Mouse (Mus musculus): ENCODE data around the gene U2surp. TPM values are rescaled to one million over a fixed set of nuclear protein-coding genes. Genes with fewer than 3 reads are reported as not detected.

U2surp gene
- polyA plus RNA-seq (2015; fragmentation: Illumina TruSeq; extraction: RNeasy Lipid Tissue Mini Kit (QIAGEN cat#74804); ENCODE audit: low read depth, low replicate concordance) = 37.0 TPM

GRCm38 (mm10) chr9:95511472-95512330, at the start of gene U2surp:
U2surp (minus strand) TSS chr9:95511996.

GRCm38 (mm10) chr9:95559059-95559935, 47.5 kb upstream of the U2surp start, which contains the start of gene Paqr9:
Paqr9 (plus strand) TSS chr9:95559657.

Other genes starting within 250 kb of the U2surp start
- 31.4 TPM for gene Chst2, start 105.3 kb downstream of the U2surp start, polyA plus RNA-seq (2015; fragmentation: Illumina TruSeq; extraction: RNeasy Lipid Tissue Mini Kit (QIAGEN cat#74804); ENCODE audit: low read depth, low replicate concordance)
- 21.8 TPM for gene Paqr9, start 47.7 kb upstream of the U2surp start, polyA plus RNA-seq (2015; fragmentation: Illumina TruSeq; extraction: RNeasy Lipid Tissue Mini Kit (QIAGEN cat#74804); ENCODE audit: low read depth, low replicate concordance)
- 7.6 TPM for gene Pcolce2, start 125.6 kb upstream of the U2surp start, polyA plus RNA-seq (2015; fragmentation: Illumina TruSeq; extraction: RNeasy Lipid Tissue Mini Kit (QIAGEN cat#74804); ENCODE audit: low read depth, low replicate concordance)
- 27.4 TPM for gene Trpc1, start 238.4 kb upstream of the U2surp start, polyA plus RNA-seq (2015; fragmentation: Illumina TruSeq; extraction: RNeasy Lipid Tissue Mini Kit (QIAGEN cat#74804); ENCODE audit: low read depth, low replicate concordance)

Measured in brain, adult 10 weeks (tissue).